Mouse (Mus musculus) mesoderm, embryonic 11.5 days (tissue): ENCODE data around the gene Mcur1.

ENCODE experiments used
- DNase-seq: peaks from one replicate; pipeline ENCODE4 v3.0.0-alpha.2; 2012; ENCODE audit warnings: low read depth, low spot score

Mcur1 gene

DNA sequence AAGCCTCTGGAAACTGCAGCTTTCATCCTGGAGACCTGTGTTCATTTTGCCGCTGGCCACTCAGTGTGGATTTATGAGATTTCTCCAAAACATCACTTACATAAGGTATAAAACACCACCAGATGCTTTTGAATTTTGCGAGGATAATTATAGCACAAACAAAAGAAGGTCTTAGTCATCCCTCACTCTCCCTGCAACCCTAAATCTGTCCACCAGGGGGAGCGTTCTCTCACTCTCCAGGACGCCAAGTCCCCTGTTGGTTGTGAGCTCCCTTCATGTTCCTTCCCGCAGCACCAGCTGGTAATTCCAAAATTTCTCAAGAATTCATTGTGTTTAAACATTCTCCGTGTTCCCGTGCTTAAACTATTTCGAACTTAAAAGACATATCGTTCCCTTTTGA is 5.4 kb upstream of the Mcur1 start:
- peak; percentile 87 for DNase-seq

DNA sequence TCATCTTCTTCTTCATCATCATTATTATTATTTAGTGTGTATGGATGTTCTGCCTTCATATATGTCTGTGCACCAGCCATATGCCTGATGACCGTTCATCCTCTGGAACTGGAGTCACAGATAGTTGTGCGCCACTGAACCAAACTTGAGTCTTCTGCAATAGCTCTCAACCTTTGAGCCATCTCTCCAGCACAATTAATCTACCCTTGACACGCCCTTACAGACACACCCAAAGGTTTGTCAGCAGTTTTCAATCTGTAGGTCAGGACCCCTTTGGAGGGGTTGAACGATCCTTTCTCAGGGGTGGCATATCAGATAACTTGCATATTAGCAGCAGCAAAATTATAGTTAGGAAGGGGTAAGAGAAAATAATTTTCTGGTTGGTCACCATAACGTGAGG is 4.7 kb upstream of the Mcur1 start:
- DNase-seq: no peak

DNA sequence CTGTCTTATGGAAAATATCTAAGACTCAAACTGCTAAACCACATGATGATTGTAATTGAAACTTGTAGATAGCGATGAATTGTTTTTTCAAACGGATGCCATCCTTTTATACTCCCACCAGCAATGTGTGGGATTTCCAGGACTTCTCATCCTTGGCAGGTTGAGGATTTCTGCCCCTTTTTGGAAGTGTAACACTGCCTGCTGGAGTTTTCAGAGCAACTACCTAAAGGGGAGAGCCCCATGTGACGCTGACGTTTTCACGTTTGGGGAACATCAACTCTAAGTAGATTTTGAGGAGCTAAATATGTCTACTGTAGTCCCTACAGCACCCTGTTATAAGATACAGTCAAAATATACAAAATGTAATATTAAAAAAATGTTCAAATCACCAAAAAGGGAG is 2.7 kb upstream of the Mcur1 start:
- DNase-seq: no peak

DNA sequence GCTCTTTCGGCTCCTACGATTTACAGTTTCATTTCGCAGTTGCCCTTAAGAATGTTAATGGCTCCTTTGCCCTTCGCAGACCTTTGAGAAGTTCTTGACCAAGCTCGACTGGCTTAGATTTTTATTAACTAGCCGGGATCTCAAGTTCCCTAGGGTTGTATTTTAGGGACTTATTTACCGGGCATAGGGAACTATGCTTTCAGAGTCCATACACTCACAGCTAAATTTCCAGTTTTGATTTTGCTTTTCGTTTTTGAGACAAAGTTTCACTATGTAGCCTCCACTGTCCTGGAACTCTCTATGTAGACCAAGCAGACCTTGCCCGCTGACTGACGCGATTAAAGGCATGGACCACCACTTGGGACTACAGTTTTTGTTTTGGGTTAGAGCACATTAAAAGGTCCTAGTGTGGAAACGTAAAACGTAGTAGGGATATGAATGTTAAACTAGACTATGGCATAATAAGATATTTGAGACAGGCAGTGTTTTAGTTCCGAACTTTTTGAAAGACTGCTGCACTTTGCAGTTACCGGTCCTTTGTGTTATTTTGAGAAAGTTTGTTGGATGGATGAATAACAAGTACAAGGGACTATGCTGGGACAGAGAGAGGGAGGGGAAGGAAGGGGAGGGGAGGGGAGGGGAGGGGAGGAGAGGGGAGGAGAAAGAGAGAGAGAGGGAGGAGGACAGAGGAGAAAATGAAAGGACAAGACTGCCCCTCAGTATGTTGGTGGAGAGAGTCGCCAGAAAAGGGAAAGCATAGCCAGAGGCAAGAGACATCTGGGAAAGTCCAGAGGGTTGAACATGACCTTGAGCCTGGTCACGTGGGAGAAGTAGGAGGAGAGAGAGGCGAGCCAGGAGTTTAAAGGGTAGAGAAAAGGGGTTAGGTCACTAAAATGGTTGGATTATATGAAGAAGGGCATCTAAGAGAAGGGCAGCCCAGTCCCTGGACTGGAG is 744 bp upstream of the Mcur1 start:
- peak; percentile 24 for DNase-seq

DNA sequence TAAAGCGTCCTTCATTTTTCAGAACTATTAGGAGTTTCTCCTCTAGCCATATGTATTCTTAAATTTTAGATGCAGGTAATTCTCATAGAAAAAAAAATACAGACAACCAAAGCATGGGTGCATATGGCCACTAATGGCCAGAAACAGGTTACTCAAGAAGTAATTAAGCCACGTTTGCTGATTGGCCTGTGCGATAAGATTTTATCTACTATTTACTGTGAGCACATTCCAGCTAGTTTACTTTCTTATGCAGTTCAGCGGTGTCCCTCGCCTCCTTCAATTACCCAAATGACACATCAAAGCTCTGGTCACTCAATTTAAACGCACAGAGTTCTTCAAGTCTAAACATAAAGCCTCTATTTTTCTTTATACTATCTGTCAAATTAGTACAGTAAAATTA is 1.0 kb downstream of the Mcur1 start:
- no peak for DNase-seq

DNA sequence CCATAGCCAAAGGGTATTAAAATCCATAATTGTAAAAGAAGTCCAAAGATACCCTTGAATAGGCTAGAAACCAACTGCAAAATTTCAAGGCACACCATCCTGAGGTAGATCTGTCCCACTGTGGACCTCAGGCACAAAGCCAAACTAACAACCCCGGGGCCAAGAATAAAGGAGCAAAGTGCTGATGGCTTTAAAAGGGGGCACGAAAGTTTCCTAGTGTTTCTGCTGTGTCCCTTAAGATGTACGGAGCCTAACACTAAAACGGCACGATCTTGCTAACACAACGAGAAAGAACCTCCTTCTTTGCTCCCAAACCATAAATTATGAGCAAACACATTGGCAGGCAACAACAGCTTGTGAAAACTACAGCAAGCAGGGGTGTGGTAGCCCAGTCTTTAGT is 1.6 kb downstream of the Mcur1 start:
- DNase-seq: no peak

DNA sequence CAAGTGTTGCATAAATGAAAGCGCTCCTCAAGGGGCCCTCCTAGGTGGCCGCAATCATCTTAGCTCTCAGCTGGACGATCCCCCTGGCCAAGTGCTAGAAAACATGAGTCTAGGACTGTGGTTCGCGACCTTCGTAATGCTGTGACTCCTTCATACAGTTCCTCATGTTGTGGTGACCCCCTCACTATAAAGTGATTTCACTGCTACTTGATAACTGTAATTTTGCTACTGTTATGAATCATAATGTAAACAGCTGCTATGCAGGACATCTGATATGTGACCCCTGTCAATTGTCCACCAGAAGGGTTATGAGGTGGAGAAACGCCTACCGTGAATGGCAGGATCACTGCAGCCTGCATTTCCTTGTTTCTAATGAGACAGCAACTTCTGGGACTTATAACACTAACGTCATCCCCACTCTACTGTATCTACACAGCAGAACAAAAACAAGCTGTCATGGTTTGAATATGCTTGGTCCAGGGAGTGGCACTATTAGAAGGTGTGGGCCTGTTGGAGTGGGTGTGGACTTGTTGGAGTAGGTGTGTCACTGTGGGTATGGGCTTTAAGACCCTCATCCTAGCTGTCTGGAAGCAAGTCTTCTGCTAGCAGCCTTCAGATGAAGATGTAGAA is 3.0 kb downstream of the Mcur1 start:
- DNase-seq: no peak

DNA sequence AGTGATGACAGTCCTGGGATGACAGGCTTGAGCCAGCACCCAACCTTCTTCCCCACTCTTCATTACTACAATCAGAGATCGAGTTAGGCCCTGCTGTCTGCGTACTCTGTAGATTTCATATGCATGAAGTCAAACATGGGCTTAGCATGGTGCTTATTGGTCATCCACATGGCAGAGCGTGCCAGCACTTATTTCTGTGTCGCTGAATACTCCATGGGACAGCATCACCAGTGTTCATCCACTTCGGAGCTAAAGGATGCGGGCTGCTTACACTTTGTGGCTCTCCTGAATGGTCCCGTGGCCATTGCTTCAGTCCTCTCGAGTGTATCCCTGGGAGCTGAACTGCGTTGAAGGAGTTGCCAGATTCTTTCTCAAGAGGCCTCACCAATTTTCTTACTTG is 4.7 kb downstream of the Mcur1 start:
- no peak for DNase-seq

DNA sequence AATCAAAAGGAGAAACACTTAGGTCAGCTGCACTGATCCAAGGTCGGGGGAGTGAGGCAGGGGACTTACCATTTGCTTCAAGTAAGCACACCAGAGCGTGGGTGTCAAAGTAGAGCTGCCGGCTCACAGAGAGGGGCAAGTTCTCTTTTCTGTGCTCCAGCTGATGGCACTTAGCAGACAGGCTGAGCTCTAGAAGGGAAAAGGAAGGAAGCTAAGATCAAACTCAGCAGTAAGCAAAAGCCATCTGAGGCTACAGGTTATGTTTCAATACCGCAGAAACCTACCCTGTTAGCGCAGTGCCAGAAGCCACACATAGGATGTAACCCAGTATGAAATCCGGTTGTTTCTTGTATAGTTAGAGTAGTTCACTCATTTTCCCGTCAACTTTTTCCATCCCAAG is 5.2 kb downstream of the Mcur1 start:
- DNase-seq: no peak

DNA sequence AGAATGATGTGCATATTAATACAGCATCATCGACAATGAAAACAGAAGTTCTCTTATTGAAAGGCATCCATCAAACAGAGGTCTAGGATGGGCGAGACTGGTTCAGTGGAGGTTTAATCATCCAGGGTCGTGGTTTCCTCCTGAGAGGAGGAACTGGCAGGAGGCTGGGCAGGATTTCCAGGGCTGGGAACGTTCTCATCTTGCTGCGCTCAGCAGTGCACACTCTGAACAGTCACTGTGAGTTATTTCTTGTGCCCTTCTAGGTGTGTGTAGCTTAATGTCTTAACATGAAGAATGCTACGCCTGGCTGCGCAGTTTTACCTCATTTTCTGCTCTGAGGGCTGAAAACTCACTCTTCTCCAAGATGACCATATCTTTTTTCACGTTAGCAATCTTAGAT is 9.3 kb downstream of the Mcur1 start:
- DNase-seq: no peak

DNA sequence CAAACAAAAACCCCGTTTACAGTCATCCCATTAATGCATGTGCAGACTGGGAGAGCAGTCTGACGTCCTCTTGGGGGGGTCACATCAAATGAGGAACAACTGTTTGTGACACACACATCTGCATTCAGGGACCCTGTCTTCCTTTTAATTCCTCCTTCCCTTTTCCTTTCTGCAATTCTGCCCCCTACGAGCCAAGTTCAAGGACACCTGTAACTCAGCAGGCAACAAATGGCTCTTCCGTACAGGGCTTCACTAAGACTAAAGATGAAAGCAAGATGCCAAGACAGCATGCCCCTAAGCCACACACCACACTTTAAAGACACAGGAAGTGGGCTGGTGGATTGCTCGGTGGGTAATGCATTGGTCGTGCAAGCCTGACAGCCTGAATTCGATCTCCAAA is 10.1 kb downstream of the Mcur1 start:
- no peak for DNase-seq

DNA sequence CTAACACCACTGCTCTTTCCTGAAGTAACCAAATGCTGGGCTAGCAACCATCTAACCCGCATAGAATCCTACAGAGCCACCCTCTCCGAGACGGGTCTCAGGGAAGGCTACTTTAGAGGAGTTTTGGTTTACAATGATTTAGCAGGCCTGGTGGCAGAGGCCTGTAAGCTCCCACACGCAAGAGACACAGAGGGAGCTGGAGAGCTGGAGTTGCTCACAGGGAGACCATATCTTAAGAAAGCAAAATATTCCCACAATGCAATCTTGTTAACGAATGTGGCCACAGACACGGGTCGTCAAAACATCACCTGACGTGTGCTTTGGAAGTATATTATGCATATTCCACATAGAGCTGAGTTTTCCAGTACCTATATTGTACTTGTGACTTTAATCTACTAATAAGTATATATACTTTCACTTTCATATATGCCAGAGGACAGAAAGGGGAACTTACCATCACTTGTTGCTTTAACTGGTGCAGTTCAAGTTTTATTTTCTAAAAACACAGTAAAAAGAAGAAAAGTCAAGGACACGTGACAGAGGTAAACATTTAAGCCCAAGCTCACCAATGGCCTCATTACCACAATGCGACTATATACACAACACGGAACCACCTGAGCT is 10.8 kb downstream of the Mcur1 start:
- DNase-seq: no peak

DNA sequence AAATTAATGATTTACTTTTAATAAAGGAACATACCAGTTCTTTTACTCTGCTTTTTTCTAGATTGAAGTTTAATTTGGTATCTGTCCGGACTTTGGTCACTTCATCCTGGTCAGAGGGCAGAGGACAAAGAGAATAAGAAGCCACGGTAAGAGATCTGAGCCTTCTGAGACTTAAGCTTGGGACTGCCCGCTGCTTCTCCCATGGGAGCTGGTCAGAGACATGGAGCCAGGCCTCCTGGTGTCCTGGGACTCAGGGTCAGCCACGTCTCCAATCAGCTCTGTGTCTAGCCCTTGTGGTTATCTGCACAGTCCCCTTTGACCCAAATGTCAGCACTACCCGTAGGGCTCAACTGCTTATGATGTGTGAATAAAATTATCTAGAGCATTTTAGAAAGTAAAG is 11.4 kb downstream of the Mcur1 start:
- no peak for DNase-seq

DNA sequence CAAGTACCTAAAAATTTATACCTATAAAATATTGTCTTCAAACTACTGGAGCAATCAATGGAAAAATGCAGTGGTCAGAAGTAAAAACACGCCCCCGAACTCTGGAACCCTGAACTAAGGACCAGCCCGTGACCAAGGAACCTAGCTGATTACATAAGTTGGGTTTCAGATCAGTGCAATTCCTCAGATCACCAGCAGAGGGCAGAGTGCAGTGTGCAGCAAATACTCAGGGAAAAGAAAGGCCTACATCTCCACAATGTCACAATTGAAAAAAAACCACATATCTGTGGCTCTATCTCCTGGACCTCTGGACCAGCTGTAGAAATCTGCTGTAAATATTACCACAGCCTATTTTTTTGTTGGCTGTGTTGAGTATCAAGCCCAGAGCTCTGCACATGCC is 13.1 kb downstream of the Mcur1 start:
- DNase-seq: peak; percentile 86

DNA sequence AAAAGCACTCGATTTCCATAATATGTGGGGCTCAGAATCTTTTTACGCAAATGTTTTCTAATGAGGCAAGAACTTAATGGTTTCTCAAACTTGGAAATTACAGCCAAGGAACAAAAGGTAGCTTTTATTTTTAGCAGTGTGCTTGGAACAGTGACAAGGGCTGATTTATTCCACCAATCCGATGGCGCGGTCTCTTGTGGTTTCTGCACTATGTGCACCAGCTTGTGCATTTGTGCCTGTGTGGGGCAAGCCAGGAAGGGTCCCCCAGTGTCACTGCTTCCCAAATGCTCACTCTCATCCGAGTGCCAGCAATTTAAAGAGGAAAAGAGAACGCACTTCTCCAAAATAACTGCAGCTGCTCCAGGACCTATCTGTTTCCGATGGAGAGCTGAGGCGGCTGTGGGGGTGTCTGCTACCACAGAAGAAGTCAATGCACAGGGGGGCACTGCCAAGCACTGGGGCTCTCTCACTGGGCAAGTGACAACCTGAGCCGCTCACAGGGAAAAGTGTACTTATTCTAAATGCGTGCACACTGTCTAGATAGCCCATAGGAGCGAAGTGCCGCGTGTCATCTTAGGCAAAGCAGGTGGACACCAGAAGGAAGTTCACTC is 19.7 kb downstream of the Mcur1 start:
- DNase-seq: no peak

DNA sequence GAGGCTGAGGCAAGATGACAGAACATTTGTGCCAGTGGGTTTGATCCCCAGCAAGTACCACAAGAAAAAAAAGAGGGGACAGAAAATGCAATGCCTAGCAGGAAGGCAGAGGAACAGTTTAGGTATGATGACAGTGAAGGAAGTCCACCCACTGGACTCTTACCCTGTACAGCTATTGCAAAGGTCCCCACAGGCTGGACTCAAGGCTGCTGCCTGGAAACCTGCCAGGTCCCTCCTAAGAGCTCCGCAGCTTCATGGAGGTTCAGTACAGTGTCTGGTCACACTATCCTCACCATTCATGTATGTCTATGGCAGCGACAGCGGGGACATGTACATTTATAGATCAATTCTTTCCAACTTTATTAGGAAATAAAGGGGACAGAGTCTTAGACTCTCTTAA is 20.6 kb downstream of the Mcur1 start:
- no peak for DNase-seq

DNA sequence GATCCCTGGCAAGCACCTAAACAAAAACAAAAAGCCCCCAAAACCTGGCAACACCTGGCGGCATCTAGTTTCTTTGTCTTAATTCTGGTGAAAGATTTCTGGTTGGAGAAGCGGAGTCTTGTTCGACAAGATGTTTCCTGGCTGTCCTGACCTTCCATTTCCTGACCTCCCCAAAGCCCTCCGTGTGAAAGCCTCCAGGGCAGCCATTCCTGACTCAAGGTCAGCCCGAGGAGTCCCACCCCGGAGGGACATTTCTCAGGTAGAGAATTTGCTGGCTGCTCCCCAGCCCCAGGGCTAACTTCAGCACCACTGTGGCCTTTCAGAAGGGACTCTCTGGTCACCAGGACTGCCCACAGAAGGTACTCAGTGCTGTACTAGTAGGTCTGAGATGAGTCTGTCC is 22.1 kb downstream of the Mcur1 start:
- no peak for DNase-seq

DNA sequence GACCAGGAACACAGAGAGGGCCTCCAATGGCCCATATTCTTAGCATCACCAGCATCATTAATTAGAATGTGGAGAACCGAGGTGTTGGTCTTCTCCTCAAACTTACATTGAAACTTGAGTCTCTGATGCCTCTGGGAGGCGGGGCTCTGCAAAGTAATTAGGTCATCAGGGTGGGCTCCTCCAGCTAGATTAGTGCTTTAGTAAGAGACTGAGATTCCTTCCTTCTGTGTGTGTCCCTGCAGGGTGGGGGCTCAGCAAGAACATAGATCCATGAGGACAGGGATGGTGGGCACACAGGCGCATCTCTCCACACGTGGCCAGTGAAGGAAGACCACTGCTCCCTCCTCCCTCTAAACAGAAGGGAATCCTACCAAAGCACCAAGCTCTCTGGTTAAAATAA is 26.0 kb downstream of the Mcur1 start:
- DNase-seq: no peak

DNA sequence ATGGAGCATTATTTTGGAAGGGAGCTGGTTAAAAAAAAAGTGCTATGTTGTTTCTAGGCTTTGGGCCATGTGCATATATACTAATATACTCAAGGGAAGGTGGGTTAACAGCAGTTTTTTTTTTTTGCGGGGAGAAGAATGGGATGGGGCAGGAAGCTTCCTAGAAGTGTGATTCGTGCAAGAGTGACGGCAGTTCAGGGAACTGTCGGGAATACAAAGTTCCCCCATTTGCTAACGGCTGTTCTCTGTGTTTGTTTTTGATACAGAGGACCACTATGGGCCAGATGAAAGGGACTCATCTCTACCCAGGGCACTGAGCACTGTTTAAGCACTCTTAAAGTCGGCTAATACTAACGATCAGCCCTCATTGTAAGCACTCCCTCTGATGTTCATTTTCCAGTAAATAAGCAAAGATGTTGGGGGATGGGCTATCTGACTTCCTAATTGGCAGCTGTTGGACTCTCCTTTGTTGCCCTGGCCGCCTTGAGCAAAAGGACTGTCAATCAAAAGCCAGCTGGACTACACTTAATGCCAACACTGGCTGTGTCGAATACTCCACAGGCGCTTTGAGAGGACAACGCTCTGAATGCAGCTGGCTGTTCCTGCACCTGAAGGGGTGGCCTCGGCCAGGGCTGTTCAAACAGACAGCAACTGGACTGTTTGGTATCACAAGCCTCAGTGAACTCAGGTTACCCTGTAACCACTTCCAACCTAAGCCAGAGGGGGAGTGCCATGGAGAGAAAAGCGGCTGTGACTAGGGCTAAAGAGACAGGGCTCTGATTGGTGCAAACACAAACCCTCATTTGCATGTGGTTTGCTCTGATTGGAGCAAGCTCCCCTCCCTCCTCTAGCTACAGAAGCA is 28.9 kb downstream of the Mcur1 start:
- peak; percentile 74 for DNase-seq

DNA sequence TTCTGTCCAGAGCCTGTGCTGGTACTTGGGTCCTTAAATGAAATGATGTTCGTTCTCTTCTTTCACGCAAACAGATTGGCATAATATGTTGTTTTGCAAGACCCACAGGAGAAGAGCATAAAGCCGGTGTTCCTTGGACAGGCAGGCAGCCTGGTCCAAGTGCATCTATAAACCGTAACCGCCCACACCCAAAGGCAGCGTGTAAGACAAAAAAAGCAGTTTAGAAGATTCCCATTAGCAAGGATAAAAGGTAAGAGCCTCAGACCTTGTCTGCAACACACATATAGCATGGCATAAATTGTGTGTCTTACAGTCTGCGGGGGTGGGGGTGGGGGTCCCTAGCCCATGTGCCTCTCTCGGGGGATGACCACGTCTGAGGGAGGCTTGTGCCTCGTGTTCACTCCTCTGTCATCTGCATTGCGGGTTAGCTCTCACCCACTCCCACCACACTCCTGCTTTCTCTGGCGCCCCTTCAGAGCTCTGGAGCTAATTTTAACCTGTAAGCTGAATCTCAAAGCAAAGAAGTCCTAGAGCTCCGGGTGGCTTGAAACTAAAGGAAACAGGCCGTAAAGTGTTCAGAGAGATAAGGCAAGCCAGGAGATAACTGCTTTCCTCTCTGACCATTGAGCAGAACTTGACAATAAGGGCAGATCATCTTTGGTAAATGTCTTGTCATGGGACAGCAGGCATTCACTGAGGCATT is 29.7 kb downstream of the Mcur1 start:
- no peak for DNase-seq

DNA sequence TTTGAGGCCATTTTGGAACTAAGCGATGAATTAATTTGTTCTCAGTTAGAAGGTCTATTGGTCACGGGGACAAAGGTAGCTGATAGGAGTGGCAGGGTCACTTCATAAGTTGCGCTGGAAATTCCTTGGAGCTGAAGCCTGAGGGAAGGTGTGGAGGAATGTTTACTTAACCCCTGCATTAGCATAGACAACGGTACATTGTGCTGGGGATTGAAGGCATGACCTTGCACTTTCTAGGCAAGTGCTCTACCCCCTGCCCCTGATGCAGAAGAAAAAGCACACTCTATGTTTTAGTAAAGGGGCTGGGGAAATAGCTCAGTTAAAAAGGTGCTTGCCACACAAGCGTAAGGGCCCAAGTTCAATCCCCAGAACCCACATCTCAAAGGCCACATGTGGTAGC is 33.7 kb downstream of the Mcur1 start:
- DNase-seq: no peak
